8 mouse cellular contexts compared by ENCODE assay signal in genomic region chr5:114773780-114774179, GRCm38 (mm10). TPM values are rescaled to one million over a fixed set of nuclear protein-coding genes. Genes with fewer than 3 reads are reported as not detected.
DNase-seq lines count a peak whose midpoint lies in the region; ATAC-seq and TF ChIP-seq lines count a peak whose summit lies in the region.

No protein-coding gene starts in this region.

- peak overlapping the region; percentile 94 for H3K9ac ChIP-seq in kidney, embryonic 14.5 days (ENCODE audit: low read depth, low read length)
- H3K9ac ChIP-seq in forebrain, postnatal 0 days = peak overlapping the region; percentile 91
- H3K9ac ChIP-seq in liver, embryonic 12.5 days = peak overlapping the region; percentile 100

- no peak for TF ChIP-seq POLR2A in small intestine, adult 2 months (IDR thresholded peaks at IDR 0.05; ENCODE audit: low read depth, low read length)

- H3K27me3 ChIP-seq in kidney, embryonic 14.5 days (ENCODE audit: control insufficient read depth, insufficient read depth, low read length) = no peaks in the 10 kb centered on the region; the same call in 1 of the 2 replicates
- no peaks in the 10 kb centered on the region for H3K27me3 ChIP-seq in forebrain, postnatal 0 days (ENCODE audit: insufficient read depth, low read length)
- no peaks in the 10 kb centered on the region for H3K27me3 ChIP-seq in liver, embryonic 12.5 days (replicated peaks)
- H3K27me3 ChIP-seq in small intestine, adult 2 months (ENCODE audit: control insufficient read depth, insufficient read depth, low read length) = no peaks in the 10 kb centered on the region

- no peak for TF ChIP-seq CTCF in forebrain, postnatal 0 days (IDR thresholded peaks at IDR 0.05; ENCODE audit: low read depth)
- TF ChIP-seq CTCF in small intestine, adult 2 months (IDR thresholded peaks at IDR 0.05; ENCODE audit: extremely low read depth, insufficient read length, insufficient replicate concordance, low read depth, low read length) = no peak

- no peaks in the 10 kb centered on the region for H3K36me3 ChIP-seq in kidney, embryonic 14.5 days (ENCODE audit: control insufficient read depth, insufficient read depth, low read length)
- no peaks in the 10 kb centered on the region for H3K36me3 ChIP-seq in forebrain, postnatal 0 days (ENCODE audit: insufficient read depth)
- H3K36me3 ChIP-seq in liver, embryonic 12.5 days = peaks cover 11% of the 10 kb centered on the region
- H3K36me3 ChIP-seq in small intestine, adult 2 months (ENCODE audit: control insufficient read depth, insufficient read depth, low read length) = no peaks in the 10 kb centered on the region

- ATAC-seq in kidney, embryonic 14.5 days (ENCODE audit: low FRiP score, low TSS enrichment) = no peak
- ATAC-seq in forebrain, postnatal 0 days = no peak
- ATAC-seq in liver, embryonic 12.5 days = peak; percentile 4; the same call in 1 of the 2 replicates
- ATAC-seq in activated CD4-positive, CD25-positive, alpha-beta regulatory T cell, adult 4 months = no peak

- peak overlapping the region; percentile 71 for H3K4me2 ChIP-seq in kidney, embryonic 14.5 days (replicated peaks; ENCODE audit: low read depth, low read length)
- H3K4me2 ChIP-seq in forebrain, postnatal 0 days (ENCODE audit: low read depth) = peak overlapping the region; percentile 94
- peak overlapping the region; percentile 96 for H3K4me2 ChIP-seq in liver, embryonic 12.5 days

- peaks cover 12% of the 10 kb centered on the region for H3K4me1 ChIP-seq in kidney, embryonic 14.5 days (ENCODE audit: control insufficient read depth, insufficient read depth, low read length)
- H3K4me1 ChIP-seq in forebrain, postnatal 0 days (ENCODE audit: insufficient read depth) = peaks cover 23% of the 10 kb centered on the region; the same call in 1 of the 2 replicates
- peaks cover 71% of the 10 kb centered on the region for H3K4me1 ChIP-seq in liver, embryonic 12.5 days
- H3K4me1 ChIP-seq in small intestine, adult 2 months (ENCODE audit: control insufficient read depth, insufficient read depth, insufficient read length, low read length) = peaks cover 2% of the 10 kb centered on the region; the same call in 1 of the 2 replicates

- H3K4me3 ChIP-seq in kidney, embryonic 14.5 days (ENCODE audit: low read length) = peak overlapping the region; percentile 98
- peak overlapping the region; percentile 100 for H3K4me3 ChIP-seq in forebrain, postnatal 0 days (ENCODE audit: low read depth, low read length)
- H3K4me3 ChIP-seq in liver, embryonic 12.5 days = peak overlapping the region; percentile 90
- peak overlapping the region; percentile 89 for H3K4me3 ChIP-seq in small intestine, adult 2 months (ENCODE audit: low read depth, low read length)

- H3K27ac ChIP-seq in kidney, embryonic 14.5 days (ENCODE audit: low read depth, low read length) = peak overlapping the region; percentile 77
- H3K27ac ChIP-seq in forebrain, postnatal 0 days (ENCODE audit: low read depth, low read length) = peak overlapping the region; percentile 97
- peak overlapping the region; percentile 91 for H3K27ac ChIP-seq in liver, embryonic 12.5 days
- H3K27ac ChIP-seq in small intestine, adult 2 months (ENCODE audit: insufficient read depth, low read depth, low read length) = peak overlapping the region; percentile 83

- 3% methylated on average over 11 of the region's 11 CpGs for WGBS in kidney, embryonic 14.5 days
- 2% methylated on average over 11 of the region's 11 CpGs for WGBS in forebrain, postnatal 0 days
- WGBS in liver, embryonic 12.5 days (ENCODE audit: insufficient replicate concordance) = 1% methylated on average over 11 of the region's 11 CpGs
- WGBS in small intestine, adult 2 months = under 1% methylated on average over 11 of the region's 11 CpGs

- H3K9me3 ChIP-seq in kidney, embryonic 14.5 days (ENCODE audit: control insufficient read depth, low read length) = no peaks in the 10 kb centered on the region
- no peaks in the 10 kb centered on the region for H3K9me3 ChIP-seq in forebrain, postnatal 0 days (ENCODE audit: low read length)
- no peaks in the 10 kb centered on the region for H3K9me3 ChIP-seq in liver, embryonic 12.5 days (replicated peaks)

- no peak for DNase-seq in kidney, adult 9 months
- peak; percentile 74 for DNase-seq in adipocyte (ENCODE audit: low spot score)
- peak; percentile 69 for DNase-seq in forebrain, postnatal 0 days
- DNase-seq in cerebellum, adult 9-11 months = no peak

RNA-seq across cellular contexts. Expression of gene Ankrd13a, which starts 0.7 kb away (rescaled TPM):
- polyA plus RNA-seq in kidney, embryonic 14.5 days (2014; fragmentation: Nextera tagmentation; extraction: Ambion mirVana) = 37.0 and 67.9 TPM in 2 replicates
- total RNA-seq in forebrain, postnatal 0 days (2014; rRNA removed) = 34.3 and 44.8 TPM in 2 replicates
- 20.7 and 20.8 TPM in 2 replicates for polyA plus RNA-seq in forebrain, postnatal 0 days (2015; fragmentation: Nextera tagmentation; extraction: Ambion mirVana)
- 85.2 and 87.5 TPM in 2 replicates for polyA plus RNA-seq in liver, embryonic 12.5 days (2016; fragmentation: Nextera tagmentation; extraction: Ambion mirVana)
- 53.0 and 110 TPM in 2 replicates for polyA plus RNA-seq in small intestine, adult 2 months (2012; rRNA removed)
- polyA plus RNA-seq in activated CD4-positive, CD25-positive, alpha-beta regulatory T cell, adult 4 months (2017; shearing (Covaris generic)) = 10 to 100 TPM; 22.2 to 22.8 TPM

RNA-seq across cellular contexts. Expression of gene Git2, which starts 1.5 kb away (rescaled TPM):
- 32.8 and 41.7 TPM in 2 replicates for polyA plus RNA-seq in kidney, embryonic 14.5 days (2014; fragmentation: Nextera tagmentation; extraction: Ambion mirVana)
- total RNA-seq in forebrain, postnatal 0 days (2014; rRNA removed) = 42.2 and 57.6 TPM in 2 replicates
- 21.9 and 31.1 TPM in 2 replicates for polyA plus RNA-seq in forebrain, postnatal 0 days (2015; fragmentation: Nextera tagmentation; extraction: Ambion mirVana)
- polyA plus RNA-seq in liver, embryonic 12.5 days (2016; fragmentation: Nextera tagmentation; extraction: Ambion mirVana) = 28.1 and 28.3 TPM in 2 replicates
- polyA plus RNA-seq in small intestine, adult 2 months (2012; rRNA removed) = 16.4 and 25.1 TPM in 2 replicates
- polyA plus RNA-seq in activated CD4-positive, CD25-positive, alpha-beta regulatory T cell, adult 4 months (2017; shearing (Covaris generic)) = 100 to 1,000 TPM; 126 to 150 TPM

RNA-seq across cellular contexts. Expression of gene 1500011B03Rik, which starts 49.5 kb away (rescaled TPM):
- polyA plus RNA-seq in kidney, embryonic 14.5 days (2014; fragmentation: Nextera tagmentation; extraction: Ambion mirVana) = 128 and 143 TPM in 2 replicates
- 298 and 325 TPM in 2 replicates for total RNA-seq in forebrain, postnatal 0 days (2014; rRNA removed)
- polyA plus RNA-seq in forebrain, postnatal 0 days (2015; fragmentation: Nextera tagmentation; extraction: Ambion mirVana) = 378 and 431 TPM in 2 replicates
- polyA plus RNA-seq in liver, embryonic 12.5 days (2016; fragmentation: Nextera tagmentation; extraction: Ambion mirVana) = 37.4 and 41.8 TPM in 2 replicates
- polyA plus RNA-seq in small intestine, adult 2 months (2012; rRNA removed) = 9.3 and 11.0 TPM in 2 replicates
- polyA plus RNA-seq in activated CD4-positive, CD25-positive, alpha-beta regulatory T cell, adult 4 months (2017; shearing (Covaris generic)) = 10 to 100 TPM; 52.5 to 64.1 TPM

Comparison
In these comparisons a context has a peak if more than half of its experiments do, and no peak if none do; other contexts are left out.
1. DNase-seq: peak in adipocyte (single experiment) and forebrain, postnatal 0 days (single experiment); none in kidney, adult 9 months (single experiment) and cerebellum, adult 9-11 months (single experiment).
2. Peak in every context shown above with its lines, with median percentiles within 50 percentile points of each other: H3K27ac ChIP-seq, H3K4me2 ChIP-seq, H3K4me3 ChIP-seq and H3K9ac ChIP-seq.